Mouse (Mus musculus) spleen, adult 2 months (tissue): ENCODE measurements around the gene Cd28. TPM values are rescaled to one million over a fixed set of nuclear protein-coding genes. Genes with fewer than 3 reads are reported as not detected.

Experiments used
- DNase-seq, 2 experiments: peaks; one replicate each; pipeline versions ENCODE4 v3.0.0 to v3.0.0-alpha.2; 2012 to 2021; ENCODE audit warnings: low spot score in 2 of 2, low read depth in 1 of 2
- H3K27ac ChIP-seq: fragments of 200-500 bp; 2 replicates; pipeline ENCODE4 v1.5.1; 2012; ENCODE audit warnings: low read length, inconsistent platforms; ENCODE audit not compliant: insufficient read depth
- H3K27me3 ChIP-seq: fragments of 200-500 bp; 2 replicates; pipeline ENCODE4 v1.6.1; 2012; ENCODE audit warnings: mild to moderate bottlenecking, moderate library complexity, low read length, inconsistent platforms; ENCODE audit not compliant: control insufficient read depth, insufficient read depth
- H3K36me3 ChIP-seq: fragments of 200-500 bp; 2 replicates; pipeline ENCODE4 v1.6.1; 2012; ENCODE audit warnings: mild to moderate bottlenecking, low read length, inconsistent platforms; ENCODE audit not compliant: control insufficient read depth, insufficient read depth
- H3K4me1 ChIP-seq: fragments of 200-500 bp; 2 replicates; pipeline ENCODE4 v1.6.1; 2011; ENCODE audit warnings: inconsistent platforms; ENCODE audit not compliant: control insufficient read depth, insufficient read depth, insufficient read length
- H3K4me3 ChIP-seq: fragments of 200-500 bp; 2 replicates; pipeline ENCODE4 v1.5.1; 2011; ENCODE audit warnings: mild to moderate bottlenecking, inconsistent platforms; ENCODE audit not compliant: insufficient read depth, insufficient read length; ENCODE audit errors: extremely low read depth
- CTCF ChIP-seq: fragments of 200-500 bp; IDR thresholded peaks from 2 replicates; pipeline ENCODE4 v1.5.1; 2011; ENCODE audit warnings: mild to moderate bottlenecking, inconsistent platforms; ENCODE audit not compliant: insufficient read depth, insufficient read length, insufficient replicate concordance; ENCODE audit errors: extremely low read depth
- POLR2A ChIP-seq: fragments of 200-500 bp; IDR thresholded peaks from 2 replicates; pipeline ENCODE4 v1.6.1; 2011; ENCODE audit warnings: low read depth, low read length, inconsistent platforms
- WGBS: fragments of 180-500 bp; shearing (Covaris S2); methylation state at CpG from one replicate; pipeline ENCODE4 v1.1.7; 2018; 5-methylcytosine and 5-hydroxymethylcytosine counted together
- polyA plus RNA-seq: library from polyadenylated mRNA; depleted of rRNA; stranded (reverse); fragments of >200 nt; gene quantifications from 2 replicates; pipeline ENCODE4 v1.2.3, GENCODE M21; 2012

The Cd28 gene
- polyA plus RNA-seq, 1 experiment: 3.6 TPM

DNA sequence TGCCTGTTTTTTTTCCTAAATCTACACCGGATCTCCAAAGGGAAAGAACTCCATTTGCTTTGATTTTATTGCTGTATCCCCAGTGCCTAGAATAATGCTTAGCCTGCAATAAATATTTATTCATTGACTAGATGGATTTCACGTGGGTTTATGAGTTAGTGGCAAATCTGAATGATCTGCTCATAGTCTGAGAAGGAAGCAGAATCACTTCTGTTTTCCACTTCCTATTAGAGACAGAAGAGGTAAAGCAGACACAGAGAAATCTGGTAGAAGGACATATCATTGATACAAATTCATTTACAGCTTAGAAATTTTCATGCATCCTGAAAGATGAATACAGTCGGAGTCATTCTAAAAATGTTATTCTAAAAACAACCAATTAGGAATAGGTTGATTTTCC, 56.6 kb downstream of the Cd28 start:
- no peak overlapping the region for H3K27ac ChIP-seq
- peaks cover 8% of the 10 kb centered on the region for H3K4me1 ChIP-seq
- no peak for TF ChIP-seq POLR2A
- TF ChIP-seq CTCF: no peak
- WGBS: 59% methylated on average over 3 of the region's 3 CpGs
- H3K4me3 ChIP-seq: no peak overlapping the region
- no peak for DNase-seq
- H3K36me3 ChIP-seq: peaks cover 1% of the 10 kb centered on the region; the same call in 1 of the 2 replicates
- H3K27me3 ChIP-seq: no peaks in the 10 kb centered on the region

DNA sequence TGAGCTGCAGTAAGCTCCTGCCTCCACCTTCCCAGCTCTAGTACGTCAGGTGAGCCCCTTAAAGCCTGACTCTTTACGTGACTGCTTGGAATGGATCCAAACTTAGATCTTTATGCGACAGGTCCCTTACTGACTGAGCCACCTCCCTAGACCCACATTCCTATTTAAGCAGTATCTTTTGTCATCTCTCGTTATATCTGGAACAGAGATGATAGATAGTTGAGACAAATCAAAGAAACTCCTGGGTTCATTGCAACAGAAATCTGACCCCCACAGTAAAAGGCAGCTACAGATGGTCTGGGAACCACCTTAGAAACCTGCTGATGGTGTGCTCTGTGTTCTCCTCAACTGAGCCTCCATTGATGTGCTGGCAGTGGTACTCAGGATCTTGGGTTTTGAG, 59.6 kb downstream of the Cd28 start:
- H3K4me1 ChIP-seq: peaks cover 8% of the 10 kb centered on the region
- H3K36me3 ChIP-seq: no peaks in the 10 kb centered on the region
- 81% methylated on average over 4 of the region's 4 CpGs for WGBS
- H3K27ac ChIP-seq: peak overlapping the region; percentile 42
- no peaks in the 10 kb centered on the region for H3K27me3 ChIP-seq
- TF ChIP-seq POLR2A: no peak
- TF ChIP-seq CTCF: no peak
- H3K4me3 ChIP-seq: no peak overlapping the region
- no peak for DNase-seq

GRCm38 (mm10) chr1:60776906-60777305, 60.3 kb downstream of the Cd28 start:
- Histone ChIP-seq H3K36me3 (no peaks in the 10 kb centered on the region), H3K4me3 (no peak overlapping the region), H3K27ac (peak overlapping the region; percentile 56; the same call in 1 of the 2 replicates), H3K27me3 (no peaks in the 10 kb centered on the region), H3K4me1 (peaks cover 12% of the 10 kb centered on the region)
- DNase-seq: peak in 1 of 2 experiments; percentile 67
- WGBS: 45% methylated on average over 3 of the region's 3 CpGs
- TF ChIP-seq CTCF: no peak
- TF ChIP-seq POLR2A: no peak

GRCm38 (mm10) chr1:60778465-60779115, 62.0 kb downstream of the Cd28 start:
- H3K36me3 ChIP-seq: no peaks in the 10 kb centered on the region
- DNase-seq: no peak
- H3K4me3 ChIP-seq: no peak overlapping the region
- H3K4me1 ChIP-seq: peaks cover 13% of the 10 kb centered on the region
- TF ChIP-seq POLR2A (no peak), CTCF (no peak)
- no peaks in the 10 kb centered on the region for H3K27me3 ChIP-seq
- peak overlapping the region; percentile 32; the same call in 1 of the 2 replicates for H3K27ac ChIP-seq
- 78% methylated on average over 8 of the region's 8 CpGs for WGBS

GRCm38 (mm10) chr1:60779176-60779575, 62.6 kb downstream of the Cd28 start:
- DNase-seq: no peak
- no peaks in the 10 kb centered on the region for H3K27me3 ChIP-seq
- TF ChIP-seq POLR2A: no peak
- no peak for TF ChIP-seq CTCF
- no peaks in the 10 kb centered on the region for H3K36me3 ChIP-seq
- 64% methylated on average over 2 of the region's 2 CpGs for WGBS
- H3K27ac ChIP-seq: peak overlapping the region; percentile 12; the same call in 1 of the 2 replicates
- no peak overlapping the region for H3K4me3 ChIP-seq
- H3K4me1 ChIP-seq: peaks cover 9% of the 10 kb centered on the region

DNA sequence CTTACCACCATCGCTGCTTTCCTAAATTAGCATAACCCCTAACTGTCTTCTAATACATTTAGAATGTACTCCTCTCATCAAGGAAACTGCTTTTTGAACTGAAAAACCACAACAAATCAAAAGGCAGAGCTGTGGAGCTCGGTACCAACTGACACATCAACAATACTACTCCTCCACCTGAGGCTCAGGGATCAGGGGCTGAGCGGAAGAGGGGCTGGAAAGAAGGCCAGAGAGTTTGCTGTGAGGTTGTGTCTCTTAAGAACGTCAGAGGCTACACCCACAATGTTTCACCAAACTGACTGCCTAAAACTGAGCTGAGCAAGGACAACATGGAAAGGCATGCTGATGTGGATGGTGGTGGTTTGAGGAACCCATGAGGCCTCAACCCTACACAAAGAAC, 65.1 kb downstream of the Cd28 start:
- peak overlapping the region; percentile 36 for H3K27ac ChIP-seq
- peaks cover 6% of the 10 kb centered on the region for H3K4me1 ChIP-seq
- no peaks in the 10 kb centered on the region for H3K27me3 ChIP-seq
- no peaks in the 10 kb centered on the region for H3K36me3 ChIP-seq
- TF ChIP-seq CTCF (no peak), POLR2A (no peak)
- no peak overlapping the region for H3K4me3 ChIP-seq
- DNase-seq: no peak
- 23% methylated on average over 4 of the region's 4 CpGs for WGBS

DNA sequence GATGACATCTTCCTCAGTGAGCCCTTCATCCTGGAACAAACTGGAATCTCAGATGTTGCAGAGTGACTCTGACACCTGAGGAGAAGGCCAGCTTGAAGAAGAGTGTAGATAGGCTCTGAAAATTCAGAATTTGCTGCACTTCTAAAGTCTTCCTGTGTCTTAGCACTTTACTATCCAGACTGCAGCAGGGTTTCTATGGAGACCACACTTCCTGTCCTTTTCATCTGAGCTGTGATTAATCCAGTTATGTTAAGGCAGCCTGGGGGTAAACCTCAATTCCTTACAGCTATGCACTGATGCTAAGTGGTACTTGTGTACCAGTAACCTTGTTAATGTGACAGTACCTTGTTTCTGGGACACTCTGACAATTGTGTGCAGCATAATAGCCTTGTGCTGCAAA, 77.1 kb downstream of the Cd28 start:
- DNase-seq: no peak
- Histone ChIP-seq H3K27ac (no peak overlapping the region), H3K27me3 (no peaks in the 10 kb centered on the region), H3K4me3 (no peak overlapping the region), H3K4me1 (peaks cover 4% of the 10 kb centered on the region), H3K36me3 (no peaks in the 10 kb centered on the region)
- TF ChIP-seq CTCF: no peak
- no peak for TF ChIP-seq POLR2A
